Mouse (Mus musculus) brain, embryonic 18.5 days (tissue): ENCODE data around the gene Mrtfa.

Source experiments
- DNase-seq: peaks from one replicate; pipeline ENCODE4 v3.0.0-alpha.2; 2012; ENCODE audit warnings: low read depth, low spot score

Mrtfa gene

DNA sequence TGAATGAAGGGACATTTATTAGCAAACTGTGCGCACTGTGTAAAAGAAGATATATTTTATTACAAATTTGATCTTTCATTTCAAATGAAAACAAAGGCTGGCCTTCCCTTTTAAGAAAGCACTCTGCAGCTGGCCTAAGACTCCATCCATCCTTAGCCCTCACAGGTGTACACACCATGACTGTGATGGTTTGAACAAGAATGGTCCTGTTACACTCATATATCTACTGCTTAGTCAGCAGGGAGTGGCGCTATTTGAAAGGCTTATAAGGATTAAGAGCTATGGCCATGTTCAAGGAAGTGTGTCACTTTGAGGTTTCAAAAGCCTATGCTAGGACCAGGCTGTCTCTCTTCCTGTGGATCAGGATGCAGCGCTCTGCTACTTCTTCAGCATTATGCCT, 122.8 kb downstream of the Mrtfa start:
- no peak for DNase-seq

DNA sequence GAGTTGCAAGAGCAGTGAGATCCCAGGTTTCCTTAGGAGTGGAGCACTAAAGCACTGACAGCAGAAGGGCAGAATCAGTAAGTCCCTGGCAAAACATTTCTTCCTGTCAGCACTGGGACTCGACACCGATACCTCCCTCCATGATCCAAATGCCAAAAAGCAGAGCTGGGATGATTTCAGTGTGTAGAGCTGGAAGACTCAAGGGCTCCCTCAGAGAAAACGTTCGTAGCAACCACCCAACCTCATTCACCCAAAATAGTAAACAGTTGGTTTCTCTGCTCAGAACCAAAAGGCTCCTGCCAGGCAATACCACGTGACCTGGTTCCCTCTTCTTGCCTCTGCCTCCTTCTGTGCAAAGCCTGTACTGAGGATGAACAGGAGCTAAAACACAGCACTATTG, 123.6 kb downstream of the Mrtfa start:
- DNase-seq = no peak

DNA sequence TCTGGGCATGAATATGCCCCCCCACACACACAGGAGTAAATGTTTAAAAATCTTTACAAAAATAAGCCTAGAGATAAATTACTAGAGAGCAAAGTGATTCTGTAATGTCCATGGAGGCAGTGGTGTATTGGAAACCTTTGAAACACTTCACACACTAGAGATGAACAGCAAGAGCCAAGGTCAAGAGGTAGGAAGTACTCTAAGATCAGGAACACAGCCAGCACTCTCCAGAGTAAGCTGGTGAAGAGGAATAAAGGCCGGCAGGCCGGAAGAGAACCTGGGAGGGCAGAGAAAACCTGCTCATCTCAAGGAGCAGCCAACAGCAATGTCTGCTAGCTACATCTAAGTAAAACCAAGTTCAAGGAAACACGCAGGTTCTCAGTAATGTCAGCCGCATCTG, 125.9 kb downstream of the Mrtfa start:
- DNase-seq = no peak

DNA sequence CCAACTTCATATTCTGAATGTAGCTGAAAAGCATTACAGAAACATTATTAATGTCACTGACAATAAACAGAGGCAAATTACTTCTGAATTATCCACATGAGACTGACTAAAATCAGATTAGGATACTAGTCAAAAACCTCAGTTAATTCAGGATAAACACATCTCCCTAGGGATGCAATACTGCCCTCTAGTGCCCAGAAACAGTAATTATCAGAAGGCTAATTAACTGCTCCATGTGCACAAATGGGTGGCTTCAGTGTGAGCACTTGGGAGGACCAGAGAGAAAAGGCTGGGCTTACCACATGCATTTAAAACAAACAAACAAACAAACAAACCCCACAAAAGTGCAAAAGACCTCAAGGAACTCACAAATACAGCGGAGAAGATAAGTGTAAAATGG, 126.4 kb downstream of the Mrtfa start:
- DNase-seq = no peak

DNA sequence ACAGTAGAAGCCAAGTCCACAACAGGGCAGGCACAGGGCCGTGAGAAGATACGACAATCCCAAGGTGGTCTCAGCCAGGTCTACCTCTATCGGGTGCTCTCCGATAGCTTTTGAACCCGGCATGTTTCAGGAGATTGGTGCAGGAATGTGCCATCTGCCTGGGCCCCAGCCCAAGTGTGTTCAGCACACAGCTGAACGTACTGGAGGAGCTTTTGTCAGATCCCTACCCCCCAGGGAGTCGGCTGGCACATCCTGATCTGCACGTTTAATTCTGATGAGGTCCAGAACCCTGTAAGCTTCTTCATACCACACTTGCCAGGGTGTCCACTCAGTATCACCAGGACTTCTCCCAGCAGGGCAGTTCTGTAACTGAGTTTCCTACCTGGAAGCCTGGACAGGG, 127.9 kb downstream of the Mrtfa start:
- no peak for DNase-seq

DNA sequence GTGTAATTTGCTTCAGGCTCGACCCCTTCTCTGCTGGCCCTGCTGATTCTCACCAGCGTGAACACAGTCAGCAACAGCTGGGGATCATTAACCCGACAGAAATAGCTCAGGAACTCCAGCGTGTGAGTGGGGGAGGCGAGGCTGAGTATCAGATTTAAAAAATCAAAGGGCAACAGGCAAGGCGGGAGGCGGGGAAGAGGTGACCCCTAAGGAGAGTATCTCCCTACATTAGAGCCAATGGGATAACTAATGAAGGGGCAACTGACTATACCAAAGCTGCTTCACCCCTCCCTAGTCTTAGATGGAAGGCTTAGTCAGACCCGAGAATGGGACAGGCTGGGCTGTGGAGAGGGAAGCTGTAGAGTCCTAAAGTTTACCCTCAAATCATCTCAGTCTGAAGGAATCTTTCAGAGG, 128.4 kb downstream of the Mrtfa start:
- no peak for DNase-seq

DNA sequence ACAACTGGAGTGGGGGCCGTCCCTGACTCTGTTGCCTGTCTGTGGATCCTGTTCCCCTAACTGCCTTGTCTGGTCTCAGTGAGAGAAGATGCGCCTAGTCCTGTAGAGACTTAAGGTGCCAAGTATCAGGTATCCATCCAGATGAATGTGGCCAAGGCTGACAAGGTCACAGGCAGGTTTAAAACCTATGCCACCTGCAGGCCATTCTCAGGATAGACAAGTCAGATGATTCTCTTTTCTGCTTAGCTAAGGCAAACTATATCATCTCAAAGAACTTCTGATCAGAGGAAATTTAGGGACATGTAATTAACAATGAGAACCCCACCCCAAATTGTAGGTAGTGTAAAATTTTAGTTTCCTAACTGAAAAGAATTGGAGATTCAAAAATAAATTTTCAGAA, 129.6 kb downstream of the Mrtfa start:
- DNase-seq = no peak

DNA sequence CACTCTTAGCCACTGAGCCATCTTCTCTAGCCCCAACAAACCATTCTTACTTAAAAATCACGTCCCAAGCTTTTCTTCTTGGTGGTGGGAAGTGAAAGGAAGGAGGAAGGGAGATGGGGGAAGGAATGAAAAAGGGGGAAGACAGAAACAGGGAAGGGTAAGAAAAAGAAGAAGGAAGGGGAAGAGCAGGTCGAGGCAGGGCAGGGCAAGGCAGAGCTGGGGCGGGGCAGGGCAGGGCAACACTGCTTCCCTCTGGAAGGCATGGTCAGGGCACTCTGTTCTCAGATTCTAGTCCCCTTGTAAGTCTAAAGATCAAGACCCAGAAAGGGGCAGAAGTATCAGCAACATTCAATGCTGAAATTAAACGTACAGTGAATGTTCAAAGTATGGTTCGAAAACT, 132.8 kb downstream of the Mrtfa start:
- no peak for DNase-seq

DNA sequence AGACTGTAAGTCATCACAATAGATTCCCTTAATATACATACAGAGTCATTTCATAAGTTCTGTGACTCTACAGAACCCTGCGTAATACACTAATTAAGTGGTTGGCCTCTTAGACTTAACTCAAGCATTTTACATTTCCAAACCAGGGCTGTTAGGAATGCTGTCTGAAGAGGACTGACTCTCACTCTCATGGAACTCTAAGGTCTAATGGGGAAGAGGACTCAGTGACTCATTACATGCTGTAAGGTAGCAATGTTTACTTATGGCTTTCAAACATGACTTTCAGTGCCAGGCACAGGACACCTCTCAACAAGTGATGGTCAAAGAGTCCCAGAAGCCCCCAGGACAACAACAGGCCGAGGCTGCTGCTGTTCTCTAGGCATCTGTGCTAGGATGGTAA, 135.1 kb downstream of the Mrtfa start:
- no peak for DNase-seq

DNA sequence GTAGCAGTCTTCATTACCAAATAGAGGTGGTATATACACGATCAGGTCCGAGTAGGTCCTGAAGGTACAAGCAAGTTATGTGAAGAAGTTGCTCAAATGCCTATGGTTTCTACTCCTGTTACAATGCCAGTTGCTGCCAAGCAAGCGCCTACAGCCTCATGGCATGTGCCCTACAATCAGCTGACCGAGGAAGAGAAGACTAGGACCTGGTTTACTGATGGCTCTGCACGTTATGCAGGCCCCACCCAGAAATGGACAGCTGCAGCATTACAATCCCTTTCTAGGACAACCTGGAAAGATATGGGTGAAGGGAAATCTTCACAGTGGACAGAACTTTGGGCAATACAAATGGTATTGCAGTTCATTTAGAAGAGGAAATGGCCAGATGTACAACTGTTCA, 138.1 kb downstream of the Mrtfa start:
- no peak for DNase-seq

DNA sequence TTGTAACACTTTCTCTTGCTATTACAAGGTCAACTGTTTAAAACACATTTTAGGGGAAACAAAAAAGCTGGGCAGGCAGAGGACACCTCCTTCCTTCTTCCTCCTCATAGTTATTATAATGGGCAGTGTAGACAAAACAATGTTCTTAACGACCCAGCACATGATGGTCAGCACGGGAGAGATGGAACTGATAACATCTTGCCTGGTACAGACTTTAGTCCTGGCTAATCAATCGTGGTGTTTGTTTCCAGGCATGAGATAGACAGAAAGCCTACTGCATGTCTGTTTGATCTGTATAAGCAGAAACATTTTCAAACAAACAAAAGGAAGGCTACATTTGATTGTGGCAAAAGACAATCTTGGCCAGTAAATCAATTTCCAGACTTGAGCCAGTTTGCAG, 140.1 kb downstream of the Mrtfa start:
- no peak for DNase-seq

DNA sequence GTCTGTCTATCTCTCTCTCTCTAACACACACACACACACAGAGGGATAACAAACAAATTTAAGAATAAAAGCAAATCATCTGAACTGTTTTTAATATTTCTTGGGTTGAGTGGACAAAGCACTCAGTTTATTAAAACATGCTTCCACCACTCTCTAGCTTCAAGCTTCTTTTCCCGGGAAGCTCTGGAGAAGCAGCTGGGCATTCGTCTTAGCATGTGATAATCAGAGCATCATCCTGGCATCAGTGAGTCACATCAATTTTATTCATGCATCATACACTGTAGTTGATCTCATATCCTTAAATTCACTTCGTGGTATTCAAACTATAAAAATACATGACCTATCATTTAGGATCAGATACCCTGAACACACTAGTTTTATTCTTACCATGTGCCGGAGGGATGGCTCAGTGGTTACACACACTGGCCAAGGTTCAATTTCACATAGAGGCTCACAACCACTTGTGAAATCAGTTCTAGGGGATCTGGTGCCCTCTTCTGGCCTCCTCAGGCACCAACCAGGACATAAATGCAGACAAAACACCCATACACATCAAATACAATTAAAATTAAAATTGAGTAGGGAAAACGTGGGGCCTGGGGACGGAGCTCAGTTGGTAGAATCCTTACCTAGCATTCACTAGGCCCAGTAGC, 141.0 kb downstream of the Mrtfa start:
- DNase-seq = no peak

DNA sequence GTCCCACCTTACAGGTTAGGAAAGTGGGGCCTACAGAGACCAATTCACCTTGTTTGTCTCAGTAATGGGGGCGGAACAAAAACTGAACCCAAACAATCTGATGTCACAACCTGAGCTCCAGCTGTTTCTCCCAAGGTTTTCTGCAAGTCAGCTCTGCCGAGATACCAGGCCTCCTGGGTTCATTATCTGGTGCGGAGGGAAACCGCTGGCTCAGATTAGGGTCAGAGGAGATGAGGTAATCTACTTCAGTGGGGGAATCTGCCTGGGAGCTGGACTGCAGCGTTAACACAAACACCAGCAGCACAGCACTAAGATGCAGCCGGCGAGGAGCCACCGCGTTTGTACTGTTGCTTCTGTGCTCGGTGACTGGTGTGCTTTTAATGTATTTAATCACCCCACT, 143.1 kb downstream of the Mrtfa start:
- no peak for DNase-seq

DNA sequence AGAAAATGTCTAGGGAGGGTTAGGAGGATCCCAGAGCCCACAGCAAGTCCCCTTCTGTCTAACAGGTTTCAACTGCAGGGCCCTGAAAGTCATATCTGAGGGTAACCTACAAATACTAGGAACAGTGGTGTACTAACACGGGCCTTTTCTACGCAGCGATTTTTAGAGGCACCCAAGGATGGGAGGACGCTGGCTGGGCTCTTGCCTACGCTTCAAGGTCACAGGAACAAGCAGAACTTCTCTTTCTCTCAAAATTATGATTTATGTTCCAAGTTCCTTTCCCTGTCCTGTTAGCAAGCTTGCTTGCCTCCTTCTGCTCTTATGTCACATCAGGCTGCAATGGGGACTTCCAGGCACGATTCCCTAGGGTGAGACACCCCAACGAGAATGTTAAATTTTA, 144.5 kb downstream of the Mrtfa start:
- no peak for DNase-seq

DNA sequence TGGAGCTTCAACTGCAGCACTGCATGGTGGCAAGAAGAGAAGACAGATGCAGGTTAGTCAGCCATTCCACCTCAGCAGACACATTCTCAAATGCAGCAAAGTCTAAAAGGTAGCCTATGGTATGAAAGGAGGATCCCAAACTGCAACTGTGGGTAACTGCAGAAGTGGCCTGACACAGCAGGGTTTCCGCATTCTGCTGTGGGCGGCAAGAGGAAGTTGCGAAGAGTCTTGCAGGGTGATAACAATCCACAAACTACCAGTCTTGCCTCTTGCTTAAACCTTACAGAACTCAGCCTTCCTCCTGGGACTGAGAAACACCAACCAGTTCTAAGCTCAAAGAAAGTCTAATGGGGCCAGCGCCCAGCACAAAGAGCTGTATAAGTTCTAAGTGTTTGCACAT, 145.2 kb downstream of the Mrtfa start:
- no peak for DNase-seq

DNA sequence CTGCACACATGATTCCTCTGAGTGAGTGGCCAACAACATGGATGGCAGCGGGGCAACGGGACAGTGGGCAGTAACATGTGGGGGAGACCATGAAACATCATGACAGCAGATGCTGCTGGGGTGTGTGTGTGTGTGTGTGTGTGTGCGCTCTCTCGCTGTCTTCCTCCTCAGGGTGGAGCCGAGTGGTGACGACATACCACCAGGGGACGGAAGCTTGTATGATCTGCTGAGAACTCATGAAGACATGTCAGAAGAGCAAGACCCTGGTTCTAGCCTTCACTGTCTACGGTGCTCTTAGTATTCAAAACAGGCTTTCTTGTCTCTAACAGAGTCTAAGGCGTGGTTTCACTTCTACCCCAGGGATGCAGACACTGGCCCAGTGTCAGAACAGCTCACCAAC, 146.1 kb downstream of the Mrtfa start:
- no peak for DNase-seq

DNA sequence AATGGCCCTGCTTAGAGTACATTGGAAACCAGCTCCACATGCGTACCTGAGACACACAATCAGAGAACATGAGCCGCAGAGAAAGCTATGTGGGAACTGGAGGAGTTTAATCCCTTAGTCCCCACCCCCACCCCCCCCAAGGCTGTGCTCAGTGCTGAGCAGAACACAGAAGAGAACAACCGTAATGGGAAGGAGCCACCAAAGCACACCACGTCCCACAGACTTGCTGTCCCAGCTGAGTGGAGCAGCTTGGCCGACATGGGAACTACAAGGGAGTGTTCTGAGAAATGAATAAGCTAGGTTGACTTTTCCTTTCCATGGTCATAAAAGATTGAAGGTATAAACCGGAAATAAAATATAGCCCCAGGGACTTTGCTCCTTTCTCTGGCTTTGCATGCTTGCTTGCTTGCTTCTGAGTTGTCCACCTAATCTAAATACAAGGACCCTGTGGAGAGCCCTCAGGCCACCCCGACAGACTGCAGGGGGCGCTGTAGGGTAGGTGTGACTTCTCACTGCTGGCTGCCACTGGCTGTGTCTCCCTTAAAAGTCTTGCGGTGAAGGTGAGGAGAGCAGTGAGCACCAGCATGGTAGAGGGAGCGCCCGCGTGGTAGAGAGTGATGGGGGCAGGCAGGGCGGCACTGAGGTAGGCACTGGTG, 148.2 kb downstream of the Mrtfa start:
- no peak for DNase-seq

DNA sequence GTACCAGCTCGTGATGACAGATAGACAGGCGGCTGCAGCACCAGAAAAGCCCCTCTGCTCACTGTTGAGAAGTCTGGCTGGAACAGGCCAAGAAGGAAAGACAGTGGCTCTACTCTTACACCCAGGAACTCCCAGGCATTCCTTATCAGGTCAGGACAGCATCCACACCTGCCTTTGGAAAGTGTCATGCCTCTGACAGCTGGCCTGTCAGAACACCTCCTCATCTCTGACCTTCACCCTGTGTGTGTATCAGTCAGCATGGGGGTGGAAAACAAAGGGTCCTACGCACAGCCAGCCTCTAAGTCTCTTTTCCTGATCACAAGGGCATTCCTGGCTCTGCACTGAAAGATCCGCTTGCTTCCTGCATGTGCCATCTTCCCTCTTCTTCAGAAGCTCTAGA, 148.8 kb downstream of the Mrtfa start:
- DNase-seq = no peak

DNA sequence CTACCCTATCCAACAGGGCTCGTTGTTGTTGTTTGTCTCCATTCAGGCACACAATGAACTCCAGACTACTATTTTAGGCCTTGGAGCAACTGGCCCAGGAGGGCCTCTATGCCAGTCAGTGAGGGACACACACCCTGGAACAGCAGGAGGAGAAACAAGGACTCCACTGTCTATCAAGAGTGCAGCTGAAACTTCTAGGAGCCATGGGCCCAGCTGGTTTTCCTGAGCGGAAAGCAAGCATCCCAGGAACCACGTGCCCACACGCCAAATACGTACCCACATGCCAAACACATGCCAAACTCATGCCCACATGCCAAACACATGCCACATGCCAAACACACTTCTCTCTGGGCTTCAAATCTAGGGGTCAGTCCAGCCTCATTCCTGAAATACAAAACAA, 152.1 kb downstream of the Mrtfa start:
- no peak for DNase-seq

DNA sequence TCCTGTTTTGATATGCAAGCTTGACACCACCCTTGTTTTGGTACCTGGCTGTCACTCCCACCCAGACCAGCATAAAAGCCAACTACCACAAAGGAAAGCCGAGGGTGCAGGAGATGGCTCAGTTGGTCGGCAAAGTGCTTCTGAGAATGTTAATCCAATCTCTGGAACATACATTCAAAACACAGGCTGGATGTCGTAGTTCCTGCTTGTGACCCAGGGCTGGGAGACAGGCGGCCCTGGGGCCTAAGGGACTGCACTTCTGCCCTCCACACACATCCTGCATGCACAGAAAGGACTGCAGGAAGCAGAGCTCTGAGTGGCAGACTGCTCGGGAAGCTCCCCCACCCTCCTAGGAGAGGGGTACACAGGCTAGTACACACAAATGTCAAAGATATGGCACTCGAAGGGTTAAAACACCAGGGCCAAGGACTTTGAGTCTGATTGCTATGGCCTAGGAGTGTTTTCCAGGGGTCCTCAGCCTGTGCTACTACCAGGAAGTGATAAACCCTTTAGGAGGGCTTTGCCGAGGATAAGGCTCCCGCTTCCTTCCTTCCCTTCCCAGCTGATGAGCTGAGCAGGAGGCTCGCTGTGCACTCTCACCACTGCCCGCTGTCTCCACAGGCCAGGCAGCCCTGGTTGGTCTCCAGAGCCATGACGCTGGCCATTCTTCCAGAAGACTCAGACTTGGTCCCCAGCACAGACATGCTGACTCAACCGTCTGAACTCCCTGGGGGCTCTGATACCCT, 155.0 kb downstream of the Mrtfa start:
- no peak for DNase-seq

DNA sequence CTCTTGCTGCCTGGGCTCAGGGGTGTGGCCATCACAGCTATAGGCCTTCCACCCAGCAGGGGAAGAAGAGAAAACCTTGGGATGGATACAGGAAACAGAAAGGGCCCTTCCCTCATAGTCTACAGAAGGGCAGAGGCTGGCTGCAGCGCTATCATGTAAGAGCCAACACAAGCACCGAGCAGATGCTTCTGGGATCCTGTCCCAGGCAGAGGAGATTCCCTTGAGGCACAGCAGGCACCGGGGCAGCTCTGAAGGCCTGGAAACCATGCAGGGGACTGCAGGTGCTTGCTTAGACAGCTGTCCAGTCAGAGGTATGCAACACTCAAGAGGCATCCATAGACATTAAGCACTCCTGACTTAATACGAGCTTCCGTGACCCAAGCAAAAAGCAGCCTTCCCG, 156.4 kb downstream of the Mrtfa start:
- DNase-seq = no peak

DNA sequence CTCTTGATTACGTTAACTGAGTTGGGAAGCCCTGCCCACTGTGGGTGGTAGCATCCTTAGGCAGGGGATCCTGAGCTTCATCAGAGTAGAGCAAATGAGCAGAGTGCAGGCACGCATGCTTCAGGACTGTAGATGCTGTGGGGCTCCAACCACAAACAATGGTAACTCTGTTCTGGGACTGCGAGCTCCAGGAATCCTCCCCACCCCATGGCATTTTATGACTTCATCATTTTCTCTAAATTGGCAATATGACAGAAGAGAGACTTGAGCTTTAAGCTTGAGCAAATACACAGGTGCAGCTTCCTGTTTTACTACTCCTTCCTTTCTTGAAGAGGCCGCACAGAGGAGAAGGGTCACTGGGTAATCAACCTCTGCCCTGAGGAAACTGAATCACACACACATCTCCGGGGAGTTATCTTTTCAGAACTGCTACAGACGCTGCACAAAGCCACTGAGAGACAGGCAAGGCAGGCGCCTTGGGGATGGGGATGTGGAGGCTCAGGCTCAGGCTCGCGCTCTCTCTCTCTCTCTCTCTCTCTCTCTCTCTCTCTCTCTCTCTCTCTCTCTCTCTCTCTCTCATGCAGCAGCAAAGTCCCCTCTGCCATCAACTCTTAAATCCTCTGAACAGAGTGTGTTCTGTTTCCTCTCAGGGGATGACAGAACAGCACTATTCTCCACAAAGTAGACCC, 157.5 kb downstream of the Mrtfa start:
- DNase-seq = no peak

DNA sequence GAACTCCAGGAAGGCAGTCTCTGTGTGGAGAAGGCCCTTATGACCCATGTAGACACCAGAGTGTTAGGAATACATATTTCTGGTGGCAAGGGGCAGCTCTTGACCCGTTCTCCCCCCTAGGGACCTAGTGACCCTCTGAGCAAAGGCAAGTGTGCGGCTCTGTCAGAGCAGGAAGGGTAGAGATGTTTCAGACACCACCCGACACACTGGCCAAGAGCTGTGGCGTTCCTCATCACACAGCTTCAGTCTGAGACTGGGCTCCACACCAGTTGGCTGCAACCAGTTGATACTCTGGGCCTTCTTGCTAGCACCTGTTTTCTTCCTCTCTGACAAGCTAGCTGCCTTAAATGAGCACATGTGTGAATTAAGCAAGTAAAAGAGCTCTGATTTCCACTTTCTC, 158.9 kb downstream of the Mrtfa start:
- DNase-seq = no peak
